Mouse (Mus musculus) thymus, postnatal 10 days (tissue): ENCODE measurements around the gene Fbxw8.

Experiments used
- DNase-seq, 2 experiments: peaks; one replicate each; pipeline ENCODE4 v3.0.0; 2021; ENCODE audit warnings: low spot score in 2 of 2

Fbxw8 gene

GRCm38 (mm10) chr5:118155565-118155947 lies 292 bp upstream of the Fbxw8 start:
- DNase-seq = no peak

- no peak for DNase-seq
Observed at GRCm38 (mm10) chr5:118149711-118150110, 5.6 kb downstream of the Fbxw8 start.

GRCm38 (mm10) chr5:118147264-118147663 lies 8.0 kb downstream of the Fbxw8 start:
- DNase-seq = no peak

- no peak for DNase-seq
Observed at GRCm38 (mm10) chr5:118145999-118146679, 9.1 kb downstream of the Fbxw8 start.

- no peak for DNase-seq
Observed at GRCm38 (mm10) chr5:118145458-118145857, 9.8 kb downstream of the Fbxw8 start.

- DNase-seq = no peak
Observed at GRCm38 (mm10) chr5:118144770-118145169, 10.5 kb downstream of the Fbxw8 start.

- no peak for DNase-seq
Observed at GRCm38 (mm10) chr5:118144327-118144726, 10.9 kb downstream of the Fbxw8 start.

GRCm38 (mm10) chr5:118143211-118144026 lies 11.8 kb downstream of the Fbxw8 start:
- no peak for DNase-seq

GRCm38 (mm10) chr5:118142471-118142870 lies 12.8 kb downstream of the Fbxw8 start:
- DNase-seq = no peak

- no peak for DNase-seq
Observed at GRCm38 (mm10) chr5:118139630-118140029, 15.6 kb downstream of the Fbxw8 start.

GRCm38 (mm10) chr5:118136391-118136790 lies 18.9 kb downstream of the Fbxw8 start:
- no peak for DNase-seq

- DNase-seq = no peak
Observed at GRCm38 (mm10) chr5:118128651-118129050, 26.6 kb downstream of the Fbxw8 start.

GRCm38 (mm10) chr5:118128208-118128607 lies 27.1 kb downstream of the Fbxw8 start:
- DNase-seq = no peak

- DNase-seq = no peak
Observed at GRCm38 (mm10) chr5:118126671-118127070, 28.6 kb downstream of the Fbxw8 start.

GRCm38 (mm10) chr5:118123096-118123495 lies 32.2 kb downstream of the Fbxw8 start:
- DNase-seq = no peak

- DNase-seq = no peak
Observed at GRCm38 (mm10) chr5:118121928-118122327, 33.3 kb downstream of the Fbxw8 start.

- DNase-seq = no peak
Observed at GRCm38 (mm10) chr5:118120670-118121069, 34.6 kb downstream of the Fbxw8 start.

GRCm38 (mm10) chr5:118118922-118119321 lies 36.3 kb downstream of the Fbxw8 start:
- DNase-seq = no peak

GRCm38 (mm10) chr5:118118351-118118750 lies 36.9 kb downstream of the Fbxw8 start:
- DNase-seq = no peak

GRCm38 (mm10) chr5:118113617-118114016 lies 41.6 kb downstream of the Fbxw8 start:
- no peak for DNase-seq

- no peak for DNase-seq
Observed at GRCm38 (mm10) chr5:118113043-118113442, 42.2 kb downstream of the Fbxw8 start.

GRCm38 (mm10) chr5:118108794-118109440 lies 46.3 kb downstream of the Fbxw8 start:
- no peak for DNase-seq
